Mouse (Mus musculus) olfactory bulb, adult 2 months (tissue): Measurements from ENCODE around the gene Ssh3. TPM values are rescaled to one million over a fixed set of nuclear protein-coding genes. Genes with fewer than 3 reads are reported as not detected.

Experiments used
- H3K27ac ChIP-seq: fragments of 200-500 bp; 2 replicates; pipeline ENCODE4 v1.5.1; 2012; ENCODE audit warnings: low read depth, low read length; ENCODE audit not compliant: insufficient read depth
- H3K4me1 ChIP-seq: fragments of 200-500 bp; 2 replicates; pipeline ENCODE4 v1.6.1; 2012; ENCODE audit warnings: low read length; ENCODE audit not compliant: control insufficient read depth, insufficient read depth
- H3K4me3 ChIP-seq: fragments of 200-500 bp; 2 replicates; pipeline ENCODE4 v1.5.1; 2012; ENCODE audit warnings: mild to moderate bottlenecking, low read depth, low read length, moderate library complexity; ENCODE audit not compliant: insufficient read depth
- CTCF ChIP-seq: fragments of 200-500 bp; IDR thresholded peaks from 2 replicates; pipeline ENCODE4 v1.5.1; 2012; ENCODE audit warnings: low read depth, mild to moderate bottlenecking, low read length, moderate library complexity; ENCODE audit not compliant: insufficient read depth
- POLR2A ChIP-seq: fragments of 200-500 bp; IDR thresholded peaks from 2 replicates; pipeline ENCODE4 v1.6.1; 2012; ENCODE audit warnings: mild to moderate bottlenecking, low read depth, low read length, moderate library complexity; ENCODE audit not compliant: insufficient read depth
- WGBS: fragments of 180-500 bp; shearing (Covaris S2); methylation state at CpG from one replicate; pipeline ENCODE4 v1.1.7; 2018; 5-methylcytosine and 5-hydroxymethylcytosine counted together
- polyA plus RNA-seq: library from polyadenylated mRNA; stranded (reverse); fragments of >200 nt; gene quantifications from 2 replicates; pipeline ENCODE4 v1.2.4, GENCODE M21; 2012; ENCODE audit warnings: low replicate concordance; ENCODE audit not compliant: missing spikeins, insufficient read depth, insufficient read length

Ssh3 gene
- polyA plus RNA-seq, 1 experiment = not detected

DNA sequence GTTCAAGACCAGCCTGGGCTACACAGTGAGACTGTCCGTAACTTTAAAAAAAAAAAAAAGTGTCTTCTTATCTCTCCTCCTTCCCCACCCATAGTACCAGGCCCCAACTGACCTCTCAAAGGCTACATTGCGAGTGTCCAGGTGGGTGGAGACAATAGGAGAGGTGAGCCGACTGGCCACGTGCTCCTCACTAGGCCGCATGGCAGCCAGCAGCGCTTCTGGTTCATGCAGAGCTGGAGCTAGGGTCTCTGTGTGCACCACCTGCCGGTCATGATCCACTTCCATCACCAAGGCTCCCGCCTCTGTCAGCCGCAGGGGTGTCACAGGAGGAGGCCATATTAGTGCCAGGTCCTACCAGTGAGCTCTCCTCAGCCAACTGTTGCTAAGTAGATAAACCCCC, 11.4 kb upstream of the Ssh3 start:
- peaks cover 15% of the 10 kb centered on the region for H3K4me1 ChIP-seq
- H3K4me3 ChIP-seq = no peak overlapping the region
- TF ChIP-seq POLR2A (no peak), CTCF (no peak)
- H3K27ac ChIP-seq = no peak overlapping the region
- WGBS = 98% methylated on average over 9 of the region's 9 CpGs

- TF ChIP-seq CTCF (no peak), POLR2A (no peak)
- H3K4me3 ChIP-seq = no peak overlapping the region
- 96% methylated on average over 1 of the region's 1 CpGs for WGBS
- peaks cover 15% of the 10 kb centered on the region for H3K4me1 ChIP-seq
- H3K27ac ChIP-seq = no peak overlapping the region
Measured at GRCm38 (mm10) chr19:4279487-4279886, 10.5 kb upstream of the Ssh3 start.

DNA sequence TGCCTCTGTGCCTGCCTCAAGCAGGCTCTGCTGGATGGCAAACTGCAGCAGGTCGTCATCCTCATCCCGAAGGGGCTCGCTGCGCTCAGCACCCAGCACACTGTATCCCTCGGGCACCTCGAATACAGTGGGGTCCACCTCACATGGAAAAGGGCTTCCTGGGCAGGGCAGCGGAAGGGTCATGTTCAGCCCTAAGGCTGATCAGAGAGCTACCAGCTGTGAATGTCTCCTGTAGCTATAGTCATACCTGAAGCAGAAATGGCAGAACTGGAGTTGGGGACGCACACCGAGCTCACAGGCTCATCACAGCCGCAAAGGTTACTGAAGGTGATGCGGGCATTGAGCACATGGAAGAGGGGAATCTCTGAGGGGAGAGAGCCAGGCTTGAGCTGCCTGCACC, 2.0 kb upstream of the Ssh3 start:
- WGBS = 96% methylated on average over 11 of the region's 11 CpGs
- Histone ChIP-seq H3K27ac (no peak overlapping the region), H3K4me3 (no peak overlapping the region), H3K4me1 (peaks cover 10% of the 10 kb centered on the region)
- no peak for TF ChIP-seq POLR2A
- no peak for TF ChIP-seq CTCF

GRCm38 (mm10) chr19:4270187-4270586, 1.2 kb upstream of the Ssh3 start:
- Histone ChIP-seq H3K4me1 (peaks cover 10% of the 10 kb centered on the region), H3K4me3 (no peak overlapping the region), H3K27ac (no peak overlapping the region)
- 88% methylated on average over 6 of the region's 6 CpGs for WGBS
- TF ChIP-seq POLR2A (no peak), CTCF (no peak)

DNA sequence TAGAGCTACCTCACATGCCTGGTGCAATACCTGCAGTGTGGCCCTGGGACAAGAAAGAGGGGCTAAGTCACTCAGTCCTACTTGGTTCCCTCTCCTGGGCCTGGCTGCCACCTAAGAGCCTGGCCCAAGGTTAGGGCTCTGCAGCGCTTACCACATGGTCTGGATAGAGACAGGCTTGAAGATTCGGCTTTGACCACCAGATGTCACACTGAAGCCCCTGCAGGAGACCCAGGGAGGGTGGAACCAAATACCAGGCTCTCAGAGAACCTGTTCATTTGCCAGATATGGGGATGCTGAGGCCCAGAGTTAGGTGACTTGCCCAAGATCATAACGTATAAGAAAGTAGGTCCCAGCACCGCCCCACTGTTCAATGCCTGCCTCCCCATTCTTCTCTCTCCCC, 3.0 kb downstream of the Ssh3 start:
- TF ChIP-seq CTCF = no peak
- TF ChIP-seq POLR2A = no peak
- WGBS = 74% methylated on average over 4 of the region's 4 CpGs
- Histone ChIP-seq H3K4me1 (peaks cover 21% of the 10 kb centered on the region), H3K4me3 (no peak overlapping the region), H3K27ac (no peak overlapping the region)

DNA sequence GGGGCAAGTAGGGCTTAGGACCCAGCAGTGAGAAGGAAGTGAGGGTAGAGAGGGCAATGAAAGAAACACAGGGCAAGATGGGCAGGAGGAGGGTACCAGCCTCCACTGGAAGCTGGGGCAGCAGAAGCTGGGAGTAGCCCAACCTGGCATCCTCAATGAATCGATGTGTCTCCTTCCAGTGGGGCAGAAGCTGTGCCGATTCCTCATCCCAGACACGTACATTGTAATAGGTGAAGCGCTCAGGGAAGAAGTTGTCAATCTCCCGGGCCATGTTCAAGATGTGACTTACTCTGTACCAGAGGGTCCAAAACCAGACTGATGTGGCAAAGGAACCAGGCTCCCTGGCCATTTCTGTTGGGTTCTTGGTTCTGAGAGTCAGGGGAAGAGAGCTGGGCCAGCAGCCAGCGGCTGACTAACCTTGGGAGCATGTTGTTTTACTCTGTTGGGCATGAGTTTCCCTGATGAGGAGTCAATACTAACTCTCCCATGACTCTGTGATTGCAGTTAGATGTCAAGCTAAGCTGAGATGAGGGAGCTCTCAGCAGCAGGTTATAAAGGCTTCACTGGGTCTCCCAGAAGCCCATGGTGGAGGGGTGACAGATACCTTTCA, 4.7 kb downstream of the Ssh3 start:
- peaks cover 21% of the 10 kb centered on the region for H3K4me1 ChIP-seq
- no peak overlapping the region for H3K4me3 ChIP-seq
- no peak overlapping the region for H3K27ac ChIP-seq
- 91% methylated on average over 6 of the region's 6 CpGs for WGBS
- no peak for TF ChIP-seq POLR2A
- no peak for TF ChIP-seq CTCF

GRCm38 (mm10) chr19:4263702-4264101, 5.3 kb downstream of the Ssh3 start:
- TF ChIP-seq CTCF (no peak), POLR2A (no peak)
- H3K27ac ChIP-seq = no peak overlapping the region
- no peak overlapping the region for H3K4me3 ChIP-seq
- 69% methylated on average over 14 of the region's 14 CpGs for WGBS
- H3K4me1 ChIP-seq = peaks cover 16% of the 10 kb centered on the region

DNA sequence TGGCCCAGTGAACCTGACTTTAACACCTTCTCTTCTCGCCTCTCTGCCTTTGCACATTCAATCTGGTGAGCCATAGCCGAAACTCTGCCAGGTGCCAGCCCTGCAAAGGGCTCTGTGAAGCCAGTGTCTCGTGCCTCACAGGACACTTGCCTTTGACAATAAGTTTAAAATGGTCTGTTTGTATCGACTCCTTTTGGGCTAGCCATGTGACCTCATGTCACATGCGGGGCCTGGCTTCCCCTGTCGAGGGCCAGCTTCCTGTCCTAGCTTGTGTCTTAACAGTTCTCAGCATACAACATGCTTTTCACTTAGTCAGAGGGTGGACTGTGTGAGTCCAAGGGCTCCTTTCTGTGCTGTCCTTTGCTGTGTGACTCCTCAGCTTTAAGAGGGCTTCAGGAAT, 6.2 kb downstream of the Ssh3 start:
- Histone ChIP-seq H3K4me3 (no peak overlapping the region), H3K4me1 (peaks cover 15% of the 10 kb centered on the region; the same call in 1 of the 2 replicates), H3K27ac (no peak overlapping the region)
- 74% methylated on average over 6 of the region's 6 CpGs for WGBS
- TF ChIP-seq CTCF (no peak), POLR2A (no peak)

DNA sequence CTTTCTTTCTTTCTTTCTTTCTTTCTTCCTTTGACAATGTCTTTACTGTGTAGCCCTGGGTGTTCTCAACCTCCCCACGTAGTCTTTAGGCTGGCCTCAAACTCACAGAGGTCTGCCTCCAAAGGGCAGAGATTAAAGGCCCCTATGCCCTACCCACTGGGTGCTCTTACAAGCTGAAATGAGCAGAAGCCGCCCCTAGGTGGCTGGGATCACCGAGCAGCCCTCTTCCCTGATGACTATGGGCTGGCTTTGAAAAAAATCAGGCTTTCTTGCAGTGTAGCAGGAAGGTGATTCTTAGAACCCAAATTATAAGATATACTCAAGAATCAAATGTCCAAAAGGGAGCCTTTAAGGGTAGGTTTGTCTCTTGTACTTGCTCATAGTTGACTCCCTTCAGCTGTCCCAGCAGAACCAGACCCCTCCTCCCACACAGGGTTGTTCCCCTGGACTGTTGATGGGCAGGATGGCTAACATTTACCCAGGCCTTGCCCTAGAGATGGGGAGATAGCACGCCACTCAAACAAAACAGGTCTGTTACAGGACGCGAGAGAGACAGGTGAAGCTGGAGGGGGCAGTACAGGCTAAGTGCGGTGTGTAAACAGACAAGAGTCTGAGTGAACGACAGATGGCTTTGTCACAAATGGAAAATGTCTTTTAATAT, 7.8 kb downstream of the Ssh3 start:
- no peak overlapping the region for H3K4me3 ChIP-seq
- H3K27ac ChIP-seq = no peak overlapping the region
- 69% methylated on average over 8 of the region's 8 CpGs for WGBS
- TF ChIP-seq CTCF = no peak
- TF ChIP-seq POLR2A = no peak
- peaks cover 16% of the 10 kb centered on the region; the same call in 1 of the 2 replicates for H3K4me1 ChIP-seq
